Comparison of ENCODE assay signal across 9 mouse cellular contexts in genomic region chr1:151080510-151080980, GRCm38 (mm10).
DNase-seq lines count a peak whose midpoint lies in the region; ATAC-seq and TF ChIP-seq lines count a peak whose summit lies in the region.
"Had no signal": no experiment of that assay in that cellular context is flagged by ENCODE, and none has a peak within 500 bp of the region (broad histone marks: within the 10 kb centered on the region; RNA-seq: fewer than 3 reads in every experiment).

No protein-coding gene starts in this region.

- H3K4me1 ChIP-seq in E14TG2a.4 (replicated peaks; ENCODE audit: low read depth, low read length) = peaks cover 29% of the 10 kb centered on the region
- peaks cover 2% of the 10 kb centered on the region; the same call in 1 of the 2 replicates for H3K4me1 ChIP-seq in bone marrow, adult 2 months (ENCODE audit: control insufficient read depth, insufficient read depth, low read length)
- peaks cover 6% of the 10 kb centered on the region; the same call in 1 of the 2 replicates for H3K4me1 ChIP-seq in intestine, embryonic 15.5 days (replicated peaks)
- peaks cover 43% of the 10 kb centered on the region for H3K4me1 ChIP-seq in liver, embryonic 13.5 days (replicated peaks)

- DNase-seq in liver, embryonic 13.5 days = peak; percentile 37
- DNase-seq in cerebellum, postnatal 25 days = no peak
- DNase-seq in thymus, postnatal 0 days (ENCODE audit: low spot score) = no peak
- DNase-seq in T-cell, adult 2 months (ENCODE audit: low spot score) = no peak

- no peaks in the 10 kb centered on the region for H3K27me3 ChIP-seq in E14TG2a.4 (ENCODE audit: insufficient read depth, low read length)
- H3K27me3 ChIP-seq in intestine, embryonic 15.5 days (replicated peaks) = no peaks in the 10 kb centered on the region
- no peaks in the 10 kb centered on the region for H3K27me3 ChIP-seq in liver, embryonic 13.5 days
- H3K27me3 ChIP-seq: embryonic facial prominence, embryonic 15.5 days had no signal

- no peak for TF ChIP-seq POLR2A in bone marrow, adult 2 months (IDR thresholded peaks at IDR 0.05; ENCODE audit: borderline replicate concordance, control insufficient read depth, low read depth, low read length)

- H3K4me3 ChIP-seq in E14TG2a.4 (replicated peaks; ENCODE audit: low read length) = peak overlapping the region; percentile 26; the same call in 1 of the 2 replicates
- H3K4me3 ChIP-seq in bone marrow, adult 2 months (replicated peaks; ENCODE audit: control insufficient read depth, low read depth, low read length) = no peak overlapping the region
- no peak overlapping the region for H3K4me3 ChIP-seq in intestine, embryonic 15.5 days (replicated peaks)
- H3K4me3 ChIP-seq in liver, embryonic 13.5 days (replicated peaks) = 0 out of 2 replicates have a peak overlapping the region, but pooled peaks have one; percentile 7
- H3K4me3 ChIP-seq: embryonic facial prominence, embryonic 15.5 days had no signal

- no peak for TF ChIP-seq CTCF in E14TG2a.4 (conservative IDR thresholded peaks at IDR 0.05; ENCODE audit: low read length)
- no peak for TF ChIP-seq CTCF in bone marrow, adult 2 months (IDR thresholded peaks at IDR 0.05; ENCODE audit: control insufficient read depth, insufficient read depth, low read length)

- peak overlapping the region; percentile 57 for H3K27ac ChIP-seq in bone marrow, adult 2 months (ENCODE audit: control insufficient read depth, insufficient read depth, low read depth, low read length, poor library complexity)
- H3K27ac ChIP-seq in intestine, embryonic 15.5 days = peak overlapping the region; percentile 64
- peak overlapping the region; percentile 94 for H3K27ac ChIP-seq in liver, embryonic 13.5 days
- H3K27ac ChIP-seq: embryonic facial prominence, embryonic 15.5 days had no signal

- no peak overlapping the region; the same call in 1 of the 2 replicates for H3K4me2 ChIP-seq in intestine, embryonic 15.5 days (replicated peaks)
- H3K4me2 ChIP-seq in liver, embryonic 13.5 days = peak overlapping the region; percentile 66
- H3K4me2 ChIP-seq: embryonic facial prominence, embryonic 15.5 days had no signal

- no peak overlapping the region for H3K9ac ChIP-seq in intestine, embryonic 15.5 days
- peak overlapping the region; percentile 71 for H3K9ac ChIP-seq in liver, embryonic 13.5 days
- H3K9ac ChIP-seq: embryonic facial prominence, embryonic 15.5 days had no signal

- ATAC-seq in intestine, embryonic 15.5 days = peak; percentile 65
- peak; percentile 47 for ATAC-seq in liver, embryonic 13.5 days (ENCODE audit: low read depth)
- no peak for ATAC-seq in granulocyte monocyte progenitor cell, adult 5-6 weeks (replicated peaks; ENCODE audit: poor library complexity, severe bottlenecking)

- H3K36me3 ChIP-seq in E14TG2a.4 (ENCODE audit: insufficient read depth, low read length) = no peaks in the 10 kb centered on the region
- no peaks in the 10 kb centered on the region for H3K36me3 ChIP-seq in intestine, embryonic 15.5 days
- no peaks in the 10 kb centered on the region for H3K36me3 ChIP-seq in liver, embryonic 13.5 days
- H3K36me3 ChIP-seq: embryonic facial prominence, embryonic 15.5 days had no signal

- H3K9me3 ChIP-seq in E14TG2a.4 (ENCODE audit: low read length) = peaks cover 19% of the 10 kb centered on the region
- no peaks in the 10 kb centered on the region for H3K9me3 ChIP-seq in intestine, embryonic 15.5 days
- H3K9me3 ChIP-seq in liver, embryonic 13.5 days (replicated peaks) = no peaks in the 10 kb centered on the region
- H3K9me3 ChIP-seq: embryonic facial prominence, embryonic 15.5 days had no signal

- WGBS in bone marrow, adult 2 months = 24% methylated on average over 9 of the region's 9 CpGs
- WGBS in intestine, embryonic 15.5 days = 38% methylated on average over 9 of the region's 9 CpGs
- WGBS in liver, embryonic 13.5 days (ENCODE audit: insufficient replicate concordance) = 39% methylated on average over 9 of the region's 9 CpGs

Comparison
In these comparisons a context has a peak if more than half of its experiments do, and no peak if none do; other contexts are left out.
1. H3K4me3 ChIP-seq: peak in E14TG2a.4 (single experiment) and liver, embryonic 13.5 days (single experiment); none in bone marrow, adult 2 months (single experiment) and intestine, embryonic 15.5 days (single experiment).
2. Peak in every context shown above with its lines, with median percentiles within 50 percentile points of each other: H3K27ac ChIP-seq.